Mouse (Mus musculus): Measurements from ENCODE around the gene Ncam1.

DNA sequence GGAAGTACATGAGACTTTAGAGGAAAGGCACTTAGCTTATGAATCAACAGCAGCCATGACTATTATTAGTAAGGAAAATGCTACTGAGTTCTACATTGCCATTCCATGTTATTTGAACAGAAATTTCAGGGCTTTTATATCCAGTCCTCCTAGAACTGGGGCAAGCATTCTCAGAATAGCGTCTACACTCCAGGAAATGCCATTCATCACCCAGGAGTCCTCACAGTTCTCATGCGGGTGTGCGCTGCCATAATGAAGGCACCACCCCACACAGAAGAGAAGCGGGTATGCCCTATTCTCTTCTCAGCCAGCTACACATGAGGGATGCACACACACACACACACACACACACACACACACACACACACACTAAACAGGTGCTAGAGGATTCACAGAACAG, 43.5 kb downstream of the Ncam1 start:
- TF ChIP-seq EP300 (IDR thresholded peaks at IDR 0.05; ENCODE audit: low read length) (no peak), CTCF (conservative IDR thresholded peaks at IDR 0.05 in 1 of 2, IDR thresholded peaks at IDR 0.05 in 1 of 2; ENCODE audit: low read depth in 2 of 2, low read length in 2 of 2) (no peak), CHD2 (IDR thresholded peaks at IDR 0.05; ENCODE audit: low read length) (no peak), POLR2A (IDR thresholded peaks at IDR 0.05; ENCODE audit: low read depth, low read length) (no peak), ZNF384 (IDR thresholded peaks at IDR 0.05; ENCODE audit: low read depth, low read length) (no peak), MAFK (IDR thresholded peaks at IDR 0.05; ENCODE audit: insufficient replicate concordance, low read length) (no peak), ZC3H11A (IDR thresholded peaks at IDR 0.05; ENCODE audit: low read depth, low read length) (no peak), ZMIZ1 (IDR thresholded peaks at IDR 0.05; ENCODE audit: low read depth, low read length) (no peak), E2F4 (IDR thresholded peaks at IDR 0.05; ENCODE audit: insufficient replicate concordance, low read depth, low read length) (no peak), MYC (IDR thresholded peaks at IDR 0.05; ENCODE audit: low read depth, low read length) (no peak), USF1 (IDR thresholded peaks at IDR 0.05; ENCODE audit: low read depth, low read length) (no peak)
